ENCODE assay signal across 11 mouse cellular contexts in genomic region chr15:91377105-91377504, GRCm38 (mm10).
A peak's percentile ranks its signal among the peaks of the same experiment; 100 is the strongest.
DNase-seq lines count a peak whose midpoint lies in the region; ATAC-seq and TF ChIP-seq lines count a peak whose summit lies in the region.
"Had no signal": no experiment of that assay in that cellular context is flagged by ENCODE, and none has a peak within 500 bp of the region (broad histone marks: within the 10 kb centered on the region; RNA-seq: fewer than 3 reads in every experiment).

No protein-coding gene starts in this region.

- no peak overlapping the region for H3K9ac ChIP-seq in hindbrain, embryonic 14.5 days
- H3K9ac ChIP-seq in hindbrain, embryonic 11.5 days (ENCODE audit: low read depth, low read length): no peak overlapping the region
- no peak overlapping the region for H3K9ac ChIP-seq in heart, adult 2 months (ENCODE audit: low read depth, low read length)
- H3K9ac ChIP-seq: heart, embryonic 12.5 days had no signal

- TF ChIP-seq CTCF in cortical plate, adult 2 months (IDR thresholded peaks at IDR 0.05; ENCODE audit: extremely low read depth, insufficient read depth, low read length): no peak
- no peak for TF ChIP-seq CTCF in layer of hippocampus, adult 2 months (conservative IDR thresholded peaks at IDR 0.05)
- no peak for TF ChIP-seq CTCF in heart, adult 2 months (IDR thresholded peaks at IDR 0.05)

- TF ChIP-seq EP300 in heart, adult 2 months (IDR thresholded peaks at IDR 0.05; ENCODE audit: insufficient read depth, low read depth, low read length): no peak

- H3K79me2 ChIP-seq in heart, adult 2 months (replicated peaks; ENCODE audit: control insufficient read depth, insufficient read depth, low read length): no peaks in the 10 kb centered on the region

- intact Hi-C loops in gastrocnemius, postnatal 14 days (cut with DNase I; ENCODE audit: low total_unique reads): no loop called here
- intact Hi-C loops in heart, adult 2 months (cut with DNase I): no loop called here

- TF ChIP-seq POLR2A in cortical plate, adult 2 months (IDR thresholded peaks at IDR 0.05; ENCODE audit: extremely low read depth, insufficient read depth, low read length): no peak
- no peak for TF ChIP-seq POLR2A in heart, adult 2 months (IDR thresholded peaks at IDR 0.05; ENCODE audit: insufficient read depth, low read depth, low read length)

- WGBS in hindbrain, embryonic 14.5 days: 37% methylated on average over 11 of the region's 11 CpGs
- 60% methylated on average over 11 of the region's 11 CpGs for WGBS in hindbrain, embryonic 11.5 days
- 52% methylated on average over 11 of the region's 11 CpGs for WGBS in heart, adult 2 months

- no peak overlapping the region for H3K4me2 ChIP-seq in hindbrain, embryonic 14.5 days (replicated peaks)
- H3K4me2 ChIP-seq in hindbrain, embryonic 11.5 days (replicated peaks; ENCODE audit: low read depth, low read length): no peak overlapping the region
- H3K4me2 ChIP-seq: heart, embryonic 12.5 days had no signal

- no peak for DNase-seq in hindbrain, embryonic 14.5 days (ENCODE audit: low spot score)
- no peak for DNase-seq in hindbrain, embryonic 11.5 days (ENCODE audit: low spot score)
- DNase-seq in layer of hippocampus, adult 2 months (ENCODE audit: low spot score in 2 of 2): peak; percentile 24 to 69
- peak; percentile 75 for DNase-seq in retina, postnatal 1 day
- DNase-seq in gastrocnemius, postnatal 14 days: no peak
- no peak for DNase-seq in heart, adult 2 months
- DNase-seq: kidney, postnatal 36 days; lung, postnatal 36 days had no signal

- no peak overlapping the region for H3K4me3 ChIP-seq in hindbrain, embryonic 14.5 days (replicated peaks; ENCODE audit: low read length)
- no peak overlapping the region for H3K4me3 ChIP-seq in hindbrain, embryonic 11.5 days (ENCODE audit: low read depth, low read length)
- H3K4me3 ChIP-seq in cortical plate, adult 2 months (ENCODE audit: insufficient read depth, low read length): peak overlapping the region; percentile 0; the same call in 1 of the 2 replicates
- H3K4me3 ChIP-seq in layer of hippocampus, adult 2 months: peak overlapping the region; percentile 45
- H3K4me3 ChIP-seq in heart, adult 2 months: no peak overlapping the region
- H3K4me3 ChIP-seq: heart, embryonic 12.5 days had no signal

- peaks cover 41% of the 10 kb centered on the region for H3K4me1 ChIP-seq in hindbrain, embryonic 14.5 days (replicated peaks; ENCODE audit: control insufficient read depth, insufficient read depth, low read length)
- H3K4me1 ChIP-seq in hindbrain, embryonic 11.5 days (replicated peaks; ENCODE audit: control insufficient read depth, insufficient read depth, low read length): no peaks in the 10 kb centered on the region
- peaks cover 10% of the 10 kb centered on the region; the same call in 1 of the 2 replicates for H3K4me1 ChIP-seq in cortical plate, adult 2 months (ENCODE audit: control insufficient read depth, insufficient read depth, low read length)
- H3K4me1 ChIP-seq in heart, adult 2 months (ENCODE audit: control insufficient read depth, insufficient read depth, low read length): no peaks in the 10 kb centered on the region
- H3K4me1 ChIP-seq: heart, embryonic 12.5 days had no signal

- peak overlapping the region; percentile 47 for H3K27ac ChIP-seq in hindbrain, embryonic 14.5 days
- no peak overlapping the region for H3K27ac ChIP-seq in hindbrain, embryonic 11.5 days (ENCODE audit: low read depth, low read length)
- no peak overlapping the region for H3K27ac ChIP-seq in cortical plate, adult 2 months (ENCODE audit: insufficient read depth, low read length)
- H3K27ac ChIP-seq in layer of hippocampus, adult 2 months: peak overlapping the region; percentile 74
- H3K27ac ChIP-seq in heart, adult 2 months: no peak overlapping the region

- no peaks in the 10 kb centered on the region for H3K9me3 ChIP-seq in hindbrain, embryonic 14.5 days (ENCODE audit: control insufficient read depth, low read length)
- no peaks in the 10 kb centered on the region for H3K9me3 ChIP-seq in hindbrain, embryonic 11.5 days (ENCODE audit: control insufficient read depth, low read length)
- H3K9me3 ChIP-seq: heart, embryonic 12.5 days had no signal

- no peak for ATAC-seq in hindbrain, embryonic 14.5 days (ENCODE audit: low FRiP score)
- ATAC-seq in hindbrain, embryonic 11.5 days (ENCODE audit: low FRiP score): no peak
- ATAC-seq: inflammation-experienced regulatory T-cells, adult 6 months had no signal

- H3K36me3 ChIP-seq in hindbrain, embryonic 14.5 days (replicated peaks; ENCODE audit: control insufficient read depth, insufficient read depth): no peaks in the 10 kb centered on the region
- H3K36me3 ChIP-seq in hindbrain, embryonic 11.5 days (ENCODE audit: control insufficient read depth, insufficient read depth, low read length): no peaks in the 10 kb centered on the region
- no peaks in the 10 kb centered on the region for H3K36me3 ChIP-seq in heart, adult 2 months (ENCODE audit: control insufficient read depth, insufficient read depth, low read length)
- H3K36me3 ChIP-seq: heart, embryonic 12.5 days had no signal

- H3K27me3 ChIP-seq in hindbrain, embryonic 14.5 days (ENCODE audit: control insufficient read depth, insufficient read depth, low read length): no peaks in the 10 kb centered on the region
- no peaks in the 10 kb centered on the region for H3K27me3 ChIP-seq in hindbrain, embryonic 11.5 days (ENCODE audit: control insufficient read depth, insufficient read depth, low read length)
- H3K27me3 ChIP-seq in heart, adult 2 months (ENCODE audit: control insufficient read depth, insufficient read depth, low read length): no peaks in the 10 kb centered on the region
- H3K27me3 ChIP-seq: heart, embryonic 12.5 days had no signal

Comparison
In these comparisons a context has a peak if more than half of its experiments do, and no peak if none do; other contexts are left out.
1. H3K27ac ChIP-seq: peak in hindbrain, embryonic 14.5 days (single experiment) and layer of hippocampus, adult 2 months (single experiment); none in hindbrain, embryonic 11.5 days (single experiment), cortical plate, adult 2 months (single experiment) and heart, adult 2 months (single experiment).
2. DNase-seq: peak in layer of hippocampus, adult 2 months (2 of 2) and retina, postnatal 1 day (single experiment); none in hindbrain, embryonic 14.5 days (single experiment), hindbrain, embryonic 11.5 days (single experiment), gastrocnemius, postnatal 14 days (single experiment) and heart, adult 2 months (0 of 2).
3. H3K4me3 ChIP-seq: peak in cortical plate, adult 2 months (single experiment) and layer of hippocampus, adult 2 months (single experiment); none in hindbrain, embryonic 14.5 days (single experiment), hindbrain, embryonic 11.5 days (single experiment) and heart, adult 2 months (single experiment).